Mouse (Mus musculus) embryo, embryonic 11 days (tissue): ENCODE measurements at regions not wholly inside any gene's neighbourhood (a gene's known extent, or its start where the extent isn't known, plus 50 kb on each side); places are given as distances from the start of the nearest gene placed in this dataset.

ENCODE experiments used
- DNase-seq: peaks from one replicate; pipeline ENCODE4 v3.0.0-alpha.2; 2015

GRCm38 (mm10) chr19:54470034-54470433, 426.1 kb downstream of the Adra2a start:
- no peak for DNase-seq

GRCm38 (mm10) chr19:54498066-54498465, 454.1 kb downstream of the Adra2a start:
- DNase-seq, result no peak

- DNase-seq, result peak; percentile 14
These were observed 489.9 kb downstream of the Adra2a start for GRCm38 (mm10) chr19:54533858-54534257.

- no peak for DNase-seq
These were observed 511.4 kb downstream of the Adra2a start for GRCm38 (mm10) chr19:54555351-54555750.

GRCm38 (mm10) chr19:54557984-54558383, 514.0 kb downstream of the Adra2a start:
- DNase-seq, result no peak

- DNase-seq, result no peak
These were observed 539.6 kb downstream of the Adra2a start for GRCm38 (mm10) chr19:54583574-54583973.

- no peak for DNase-seq
These were observed 540.8 kb downstream of the Adra2a start for GRCm38 (mm10) chr19:54584687-54585237.

- DNase-seq, result no peak
These were observed 541.4 kb downstream of the Adra2a start for GRCm38 (mm10) chr19:54585326-54585725.

GRCm38 (mm10) chr19:54603345-54603744, 523.7 kb downstream of the Gpam start:
- DNase-seq, result no peak

- DNase-seq, result no peak
These were observed 521.7 kb downstream of the Gpam start for GRCm38 (mm10) chr19:54605346-54605745.

- peak; percentile 13 for DNase-seq
These were observed 510.1 kb downstream of the Gpam start for GRCm38 (mm10) chr19:54616924-54617323.
